Comparison of ENCODE assay signal across 8 mouse cellular contexts in genomic region chr1:159783842-159784241, GRCm38 (mm10).
DNase-seq lines count a peak whose midpoint lies in the region; TF ChIP-seq lines count a peak whose summit lies in the region.

No protein-coding gene starts in this region.

- no peak overlapping the region for H3K4me3 ChIP-seq in lung, adult 2 months (replicated peaks; ENCODE audit: extremely low read depth, low read depth, low read length)

- intact Hi-C loops in heart, postnatal 25 days (cut with DNase I) = loop anchor here (2.0 to 5.0 kb wide), 3 partner anchors 262 to 395 kb away; partner anchors contain the start of gene Tnr

- WGBS in lung, adult 2 months = 38% methylated on average over 5 of the region's 5 CpGs

- peak; percentile 29 for DNase-seq in heart, adult 8-10 months (ENCODE audit: low spot score)
- DNase-seq in heart, postnatal 25 days (ENCODE audit: low spot score) = no peak
- peak; percentile 24 for DNase-seq in urinary bladder, postnatal 25 days (ENCODE audit: low spot score)
- no peak for DNase-seq in urinary bladder, postnatal 10 days (ENCODE audit: low spot score)
- peak; percentile 78 to 80 for DNase-seq in cerebellum, postnatal 10 days
- peak; percentile 48 for DNase-seq in heart, postnatal 4 days
- peak; percentile 34 for DNase-seq in lung, adult 2 months
- peak; percentile 34 for DNase-seq in thymus, postnatal 0 days (ENCODE audit: low spot score)

- no peaks in the 10 kb centered on the region for H3K4me1 ChIP-seq in lung, adult 2 months (ENCODE audit: control insufficient read depth, insufficient read depth, low read length)

- TF ChIP-seq POLR2A in lung, adult 2 months (IDR thresholded peaks at IDR 0.05; ENCODE audit: borderline replicate concordance, extremely low read depth, low read depth, low read length) = no peak

- TF ChIP-seq CTCF in lung, adult 2 months (IDR thresholded peaks at IDR 0.05; ENCODE audit: insufficient read depth, low read length) = peak; percentile 79

Comparison
In these comparisons a context has a peak if more than half of its experiments do, and no peak if none do; other contexts are left out.
1. DNase-seq: peak in heart, adult 8-10 months (single experiment), urinary bladder, postnatal 25 days (single experiment), cerebellum, postnatal 10 days (2 of 2), heart, postnatal 4 days (single experiment), lung, adult 2 months (single experiment) and thymus, postnatal 0 days (single experiment); none in heart, postnatal 25 days (single experiment) and urinary bladder, postnatal 10 days (single experiment).